Mouse (Mus musculus): Measurements from ENCODE around the gene Secisbp2.
"Not testable (repeated sequence)": the region's sequence is repeated elsewhere in the genome, so short reads cannot be mapped to it uniquely, and the experiment has no call there.

DNA sequence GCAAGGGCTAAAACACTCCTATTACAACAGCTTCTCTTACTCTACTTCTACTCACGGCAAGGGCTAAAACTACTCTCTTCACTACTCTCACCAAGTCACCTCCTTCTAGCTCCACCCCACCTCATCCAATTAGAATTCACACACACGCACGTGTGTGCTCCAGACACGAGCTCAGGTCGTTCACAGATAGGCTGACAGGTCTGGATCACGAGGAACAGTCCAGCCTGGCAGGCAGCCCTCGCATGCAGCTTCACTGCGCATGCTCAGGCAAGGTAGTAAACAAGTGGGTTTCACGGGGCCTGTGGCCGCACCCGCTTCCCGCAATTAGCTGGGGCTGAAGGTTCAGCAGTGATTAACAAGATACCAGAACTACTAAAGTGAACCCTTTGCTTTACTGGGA lies 16.7 kb downstream of the Secisbp2 start:
- TF ChIP-seq CTCF (IDR thresholded peaks at IDR 0.05; ENCODE audit: insufficient read depth, low read length); POLR2A (IDR thresholded peaks at IDR 0.05; ENCODE audit: borderline replicate concordance, extremely low read depth, low read depth, low read length): not testable (repeated sequence)

Measured in lung, adult 2 months (tissue).